Mouse (Mus musculus) cerebellum, adult 2 months (tissue): Measurements from ENCODE around the gene Adad1.

Experiments used
- CTCF ChIP-seq: fragments of 200-500 bp; IDR thresholded peaks from 2 replicates; pipeline ENCODE4 v1.5.1; 2011; ENCODE audit warnings: low read depth, mild to moderate bottlenecking, control low read depth, low read length, moderate library complexity, borderline replicate concordance; ENCODE audit not compliant: insufficient read depth
- POLR2A ChIP-seq: fragments of 200-500 bp; IDR thresholded peaks from 2 replicates; pipeline ENCODE4 v1.6.1; 2011; ENCODE audit warnings: low read length, control low read depth, borderline replicate concordance; ENCODE audit not compliant: insufficient read depth

- no peak for TF ChIP-seq CTCF
- no peak for TF ChIP-seq POLR2A
Measured at GRCm38 (mm10) chr3:37139192-37139591, 75.9 kb downstream of the Adad1 start.
